Mouse (Mus musculus) ES-Bruce4 (cell line): ENCODE data around the gene Stat1.

ENCODE experiments used
- CTCF ChIP-seq: IDR thresholded peaks from one replicate; pipeline ENCODE4 v1.8.1; 2011; ENCODE audit warnings: low read depth, low read length
- EP300 ChIP-seq: IDR thresholded peaks from 2 replicates; pipeline ENCODE4 v1.6.1; 2011; ENCODE audit warnings: low read depth, low read length; ENCODE audit not compliant: insufficient read depth
- POLR2A ChIP-seq: IDR thresholded peaks from one replicate; pipeline ENCODE4 v1.8.1; 2011; ENCODE audit warnings: low read length; ENCODE audit not compliant: insufficient read depth

GRCm38 (mm10) chr1:52158490-52159381 lies 39.5 kb downstream of the Stat1 start:
- TF ChIP-seq POLR2A (no peak), EP300 (no peak), CTCF (no peak)
